Mouse (Mus musculus) heart, postnatal 0 days (tissue): ENCODE results near the gene Ccdc122.

Experiments used
- CTCF ChIP-seq: IDR thresholded peaks from 2 replicates; pipeline ENCODE4 v1.5.1; 2016; ENCODE audit warnings: antibody characterized with exemption, control low read depth, low read depth
- EP300 ChIP-seq: IDR thresholded peaks from 2 replicates; pipeline ENCODE4 v1.6.1; 2016; ENCODE audit warnings: antibody characterized with exemption, low read depth

DNA sequence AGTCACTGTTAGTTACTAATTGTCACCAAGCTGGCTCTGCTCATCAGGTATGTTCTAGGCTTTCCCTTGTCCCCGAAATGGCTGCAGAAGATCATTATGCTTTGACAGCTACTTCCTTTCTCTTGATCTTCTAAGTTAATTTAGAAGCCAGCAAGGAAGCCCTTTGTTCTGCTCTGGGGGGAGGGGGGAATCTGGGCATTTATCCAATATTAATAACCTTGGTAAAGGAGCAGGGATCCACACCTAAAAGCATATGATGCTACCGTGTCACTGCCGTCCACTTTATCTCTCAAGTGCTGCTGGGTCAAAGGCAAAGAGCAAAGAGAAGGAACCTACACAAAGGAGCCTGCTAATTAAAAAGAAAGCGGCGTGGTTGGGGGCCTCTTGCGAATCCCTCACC, 100.4 kb downstream of the Ccdc122 start:
- TF ChIP-seq CTCF: no peak
- no peak for TF ChIP-seq EP300
